Mouse (Mus musculus) megakaryocyte, embryonic 14.5 days (primary cell): ENCODE data around the gene Hoxa9. TPM values are rescaled to one million over a fixed set of nuclear protein-coding genes. Genes with fewer than 3 reads are reported as not detected.

ENCODE experiments used
- H3K27me3 ChIP-seq: replicated peaks from 2 replicates; pipeline ENCODE3; 2012; ENCODE audit warnings: inconsistent platforms
- H3K36me3 ChIP-seq: replicated peaks from 2 replicates; pipeline ENCODE3; 2012; ENCODE audit warnings: low read length, inconsistent platforms, mixed read lengths
- H3K4me1 ChIP-seq: 2 replicates; pipeline ENCODE4 v1.6.1; 2012; ENCODE audit warnings: inconsistent platforms
- H3K4me3 ChIP-seq: replicated peaks from 2 replicates; pipeline ENCODE3; 2012; ENCODE audit warnings: moderate library complexity, mild to moderate bottlenecking, inconsistent platforms
- H3K9me3 ChIP-seq: 2 replicates; pipeline ENCODE4 v1.6.1; 2012; ENCODE audit warnings: inconsistent platforms
- FLI1 ChIP-seq: IDR thresholded peaks from 2 replicates; pipeline ENCODE4 v1.6.1; 2012; ENCODE audit warnings: low read length, inconsistent platforms, mixed read lengths
- GATA1 ChIP-seq: IDR thresholded peaks from 3 replicates; pipeline ENCODE4 v1.6.1; 2012; ENCODE audit warnings: mixed read lengths, low read length, inconsistent platforms, borderline replicate concordance
- polyA plus RNA-seq: library from polyadenylated mRNA; stranded (reverse); fragments of >175 nt; gene quantifications from 2 replicates; pipeline ENCODE4 v1.2.3, GENCODE M21; 2012; ENCODE audit warnings: low replicate concordance; ENCODE audit not compliant: insufficient read depth

The Hoxa9 gene
- polyA plus RNA-seq, 1 experiment: 3.8 TPM

DNA sequence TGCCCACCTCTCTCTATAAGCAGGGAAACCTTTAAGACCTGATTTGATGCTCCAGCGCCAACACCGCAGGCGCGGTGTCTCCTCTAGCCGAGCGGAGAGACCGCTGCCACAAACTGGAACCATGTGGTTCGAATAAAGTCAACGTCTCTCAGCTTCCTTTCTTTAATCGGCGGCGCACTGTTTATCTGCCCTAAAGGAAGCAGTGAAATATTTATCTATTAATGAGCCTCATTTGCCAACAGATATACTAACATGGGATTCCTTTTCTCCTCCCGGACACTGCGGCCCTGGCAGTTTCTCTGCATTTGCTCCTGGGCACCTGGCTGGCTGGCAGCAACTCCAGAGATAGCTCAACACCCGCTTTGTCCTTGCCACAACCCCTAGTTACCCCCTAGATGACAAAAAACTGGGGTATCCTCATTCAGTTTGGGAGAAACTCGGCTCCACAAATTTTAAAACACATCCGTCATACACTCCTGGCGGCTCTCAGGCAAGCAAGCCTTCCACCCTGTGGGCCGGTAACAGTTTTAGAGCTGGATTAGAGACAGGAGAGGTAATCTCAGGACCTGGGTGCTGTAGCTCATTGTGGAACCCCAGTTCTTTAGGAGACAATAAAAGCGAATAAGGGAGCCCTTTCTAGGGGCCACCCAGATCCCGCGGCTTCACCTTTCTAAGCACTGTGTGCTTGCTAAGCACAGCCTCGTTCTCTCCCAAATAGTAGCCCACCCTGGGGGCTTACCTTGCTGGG lies 12.8 kb downstream of the Hoxa9 start:
- peaks cover 98% of the 10 kb centered on the region for H3K27me3 ChIP-seq
- peak overlapping the region; percentile 89 for H3K4me3 ChIP-seq

DNA sequence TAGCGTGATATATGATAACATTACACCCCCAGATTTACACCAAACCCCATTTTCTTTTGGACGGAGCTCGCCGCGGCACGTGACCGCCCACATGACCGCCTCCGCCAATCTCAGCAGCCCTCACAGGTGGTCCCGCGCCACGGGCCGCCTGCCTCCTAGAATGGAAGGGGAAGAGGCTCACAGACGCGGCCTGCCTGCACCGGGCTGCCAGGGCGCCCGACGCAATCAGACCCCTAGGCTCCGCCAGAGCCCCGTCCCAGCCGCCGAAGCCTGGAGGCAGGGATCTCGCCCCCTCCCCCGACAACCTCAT lies 13.5 kb downstream of the Hoxa9 start:
- H3K4me3 ChIP-seq: peak overlapping the region; percentile 89
- H3K4me1 ChIP-seq: peaks cover 77% of the 10 kb centered on the region
- H3K27me3 ChIP-seq: peaks cover 98% of the 10 kb centered on the region
- H3K36me3 ChIP-seq: no peaks in the 10 kb centered on the region
- no peak for TF ChIP-seq FLI1
- H3K9me3 ChIP-seq: no peaks in the 10 kb centered on the region

More for the DNA sequence above, 12.8 kb downstream of the Hoxa9 start:
- H3K36me3 ChIP-seq: no peaks in the 10 kb centered on the region
- TF ChIP-seq GATA1: no peak
- no peak for TF ChIP-seq FLI1
- peaks cover 75% of the 10 kb centered on the region for H3K4me1 ChIP-seq
- no peaks in the 10 kb centered on the region for H3K9me3 ChIP-seq

- Histone ChIP-seq H3K9me3 (no peaks in the 10 kb centered on the region), H3K36me3 (no peaks in the 10 kb centered on the region), H3K4me1 (peaks cover 77% of the 10 kb centered on the region), H3K4me3 (peak overlapping the region; percentile 89), H3K27me3 (peaks cover 98% of the 10 kb centered on the region)
- TF ChIP-seq GATA1 (no peak), FLI1 (no peak)
These were observed 14.0 kb downstream of the Hoxa9 start for GRCm38 (mm10) chr6:52216691-52217458.

DNA sequence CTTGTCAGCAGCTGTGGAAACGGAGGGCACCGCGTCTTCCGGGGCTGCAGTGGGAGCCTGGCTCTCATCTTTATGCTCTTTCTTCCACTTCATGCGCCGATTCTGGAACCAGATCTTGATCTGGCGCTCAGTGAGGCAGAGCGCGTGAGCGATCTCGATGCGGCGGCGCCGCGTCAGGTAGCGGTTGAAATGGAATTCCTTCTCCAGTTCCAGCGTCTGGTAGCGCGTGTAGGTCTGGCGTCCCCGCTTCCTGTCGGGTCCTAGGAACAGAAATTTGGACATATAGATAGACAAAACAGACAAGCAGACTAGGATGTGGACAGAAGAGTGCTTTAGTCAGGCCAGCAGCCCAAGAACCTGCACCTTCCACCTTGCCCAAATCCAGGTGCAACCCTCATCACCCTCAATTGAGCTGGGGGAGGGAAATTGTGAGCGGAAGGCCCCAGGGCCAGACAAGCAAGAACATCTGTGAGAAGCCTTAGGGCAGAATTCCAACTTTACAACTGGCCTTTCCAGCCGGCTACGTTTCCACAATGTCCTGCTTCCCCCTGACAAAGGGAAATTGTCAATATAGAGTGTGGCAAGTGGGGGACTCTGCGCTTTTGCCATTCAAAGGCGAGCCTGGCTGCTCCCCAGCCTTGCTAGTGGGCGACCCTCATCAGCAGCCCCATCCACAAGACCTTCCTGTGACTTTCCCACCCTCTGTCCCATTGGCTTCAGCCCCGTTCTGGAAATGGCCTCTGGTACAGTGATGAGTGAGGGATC lies 14.9 kb downstream of the Hoxa9 start:
- Histone ChIP-seq H3K9me3 (no peaks in the 10 kb centered on the region), H3K36me3 (no peaks in the 10 kb centered on the region), H3K27me3 (peaks cover 100% of the 10 kb centered on the region), H3K4me1 (peaks cover 77% of the 10 kb centered on the region), H3K4me3 (peak overlapping the region; percentile 46)
- no peak for TF ChIP-seq FLI1
- no peak for TF ChIP-seq GATA1

DNA sequence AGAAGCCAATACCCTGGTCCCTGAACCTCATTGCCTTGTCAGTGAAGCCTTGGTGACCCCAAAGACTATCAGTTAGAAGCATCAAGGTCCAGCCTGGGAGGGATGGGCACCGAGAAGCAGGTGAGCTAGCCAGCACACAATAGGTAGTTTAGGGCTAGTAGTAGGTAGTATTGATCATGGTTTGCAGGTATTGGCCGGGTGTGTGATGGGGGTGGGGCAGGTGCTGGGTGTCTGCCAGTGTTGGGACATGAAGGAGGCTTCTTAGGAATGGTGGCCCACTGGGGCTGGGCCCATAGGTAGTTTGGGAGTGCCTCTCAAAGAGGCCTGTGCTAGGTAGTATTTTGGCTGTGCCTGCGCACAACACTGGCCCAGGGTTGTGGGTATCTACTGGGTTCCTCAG lies 15.8 kb downstream of the Hoxa9 start:
- Histone ChIP-seq H3K36me3 (no peaks in the 10 kb centered on the region), H3K4me1 (peaks cover 70% of the 10 kb centered on the region), H3K9me3 (no peaks in the 10 kb centered on the region), H3K4me3 (no peak overlapping the region), H3K27me3 (peaks cover 94% of the 10 kb centered on the region)
- TF ChIP-seq FLI1 (no peak), GATA1 (no peak)

GRCm38 (mm10) chr6:52214271-52214670 lies 16.6 kb downstream of the Hoxa9 start:
- Histone ChIP-seq H3K27me3 (peaks cover 94% of the 10 kb centered on the region), H3K4me1 (peaks cover 71% of the 10 kb centered on the region), H3K4me3 (no peak overlapping the region), H3K9me3 (0 out of 2 replicates have a peak, but pooled peaks cover 2% of the 10 kb centered on the region), H3K36me3 (no peaks in the 10 kb centered on the region)
- TF ChIP-seq GATA1: no peak
- TF ChIP-seq FLI1: no peak

GRCm38 (mm10) chr6:52213119-52213986 lies 17.5 kb downstream of the Hoxa9 start, which contains the start of the genes Hoxa3 and Gm28308:
TSS of gene Hoxa3 (minus strand) at chr6:52213336.
TSS of gene Gm28308 (minus strand) at chr6:52213339.
- Histone ChIP-seq H3K36me3 (no peaks in the 10 kb centered on the region), H3K9me3 (peaks cover 7% of the 10 kb centered on the region; the same call in 1 of the 2 replicates), H3K4me1 (peaks cover 65% of the 10 kb centered on the region), H3K27me3 (peaks cover 93% of the 10 kb centered on the region), H3K4me3 (peak within 1 kb of the TSS; percentile 97)
- TF ChIP-seq FLI1 (no peak), GATA1 (no peak)

GRCm38 (mm10) chr6:52212556-52213118 lies 18.3 kb downstream of the Hoxa9 start:
- Histone ChIP-seq H3K4me1 (peaks cover 58% of the 10 kb centered on the region), H3K36me3 (no peaks in the 10 kb centered on the region), H3K4me3 (peak overlapping the region; percentile 97), H3K27me3 (peaks cover 91% of the 10 kb centered on the region), H3K9me3 (peaks cover 12% of the 10 kb centered on the region; the same call in 1 of the 2 replicates)
- TF ChIP-seq GATA1 (no peak), FLI1 (no peak)

DNA sequence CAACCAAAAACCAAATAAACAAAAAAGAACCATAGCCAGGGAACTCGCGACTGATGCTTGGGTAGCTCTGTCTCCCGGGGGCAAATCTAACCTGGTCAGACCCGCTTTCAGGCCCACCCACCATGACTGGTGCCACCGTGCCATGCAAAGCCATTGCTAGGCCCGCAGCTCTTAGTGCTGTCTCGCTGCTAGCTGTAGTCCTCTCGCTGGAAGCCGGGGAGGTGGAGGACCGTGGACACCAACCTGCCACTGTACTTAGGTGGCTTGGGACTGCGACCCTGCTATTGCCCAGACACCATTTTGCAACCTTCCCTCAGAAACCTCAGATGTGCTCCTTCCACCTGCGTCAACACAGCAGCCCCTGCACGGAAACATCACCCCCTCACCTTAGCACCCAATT lies 18.9 kb downstream of the Hoxa9 start:
- Histone ChIP-seq H3K9me3 (peaks cover 12% of the 10 kb centered on the region; the same call in 1 of the 2 replicates), H3K27me3 (peaks cover 91% of the 10 kb centered on the region), H3K4me3 (peak overlapping the region; percentile 97), H3K4me1 (peaks cover 51% of the 10 kb centered on the region), H3K36me3 (no peaks in the 10 kb centered on the region)
- TF ChIP-seq GATA1 (no peak), FLI1 (no peak)
